Mouse (Mus musculus) limb, embryonic 12.5 days (tissue): ENCODE results near the gene Tgif1. TPM values are rescaled to one million over a fixed set of nuclear protein-coding genes. Genes with fewer than 3 reads are reported as not detected.

Source experiments
- ATAC-seq: fragments of 200-750 bp; cut with Nextera tagmentation; 2 replicates; pipeline ENCODE4 v1.8.0; 2017; ENCODE audit warnings: low read depth, moderate TSS enrichment; ENCODE audit not compliant: insufficient number of reproducible peaks, insufficient read depth, low FRiP score, low TSS enrichment
- H3K27ac ChIP-seq: fragments of 300-500 bp; sonication (generic); 2 replicates; pipeline ENCODE4 v1.5.1; 2016; ENCODE audit warnings: mild to moderate bottlenecking, moderate library complexity
- H3K27me3 ChIP-seq: fragments of 300-500 bp; sonication (generic); 2 replicates; pipeline ENCODE4 v1.6.1; 2016; ENCODE audit warnings: mild to moderate bottlenecking, moderate library complexity
- H3K36me3 ChIP-seq: fragments of 300-500 bp; sonication (generic); 2 replicates; pipeline ENCODE4 v1.6.1; 2016; ENCODE audit warnings: mild to moderate bottlenecking, moderate library complexity
- H3K4me1 ChIP-seq: fragments of 300-500 bp; sonication (generic); replicated peaks from 2 replicates; pipeline ENCODE4 v1.6.1; 2016
- H3K4me2 ChIP-seq: fragments of 300-500 bp; sonication (generic); 2 replicates; pipeline ENCODE4 v1.6.1; 2016; ENCODE audit warnings: mild to moderate bottlenecking, moderate library complexity
- H3K4me3 ChIP-seq: fragments of 300-500 bp; sonication (generic); replicated peaks from 2 replicates; pipeline ENCODE4 v1.5.1; 2016; ENCODE audit warnings: mild to moderate bottlenecking
- H3K9ac ChIP-seq: fragments of 300-500 bp; sonication (generic); replicated peaks from 2 replicates; pipeline ENCODE4 v1.6.1; 2016; ENCODE audit warnings: mild to moderate bottlenecking, moderate library complexity
- H3K9me3 ChIP-seq: fragments of 300-500 bp; sonication (generic); 2 replicates; pipeline ENCODE4 v1.6.1; 2016; ENCODE audit warnings: mild to moderate bottlenecking, moderate library complexity
- WGBS: fragments of 180-500 bp; shearing (Covaris S2); methylation state at CpG from one replicate; pipeline ENCODE4 v1.1.7; 2016; 5-methylcytosine and 5-hydroxymethylcytosine counted together
- polyA plus RNA-seq: library from polyadenylated mRNA; unstranded; fragments of >200 nt; fragmentation: Nextera tagmentation; extraction: Ambion mirVana; gene quantifications from 2 replicates; pipeline ENCODE4 v1.2.1, GENCODE M21; 2016

Tgif1 gene
- polyA plus RNA-seq, 1 experiment from 2014 or later: 130 TPM

DNA sequence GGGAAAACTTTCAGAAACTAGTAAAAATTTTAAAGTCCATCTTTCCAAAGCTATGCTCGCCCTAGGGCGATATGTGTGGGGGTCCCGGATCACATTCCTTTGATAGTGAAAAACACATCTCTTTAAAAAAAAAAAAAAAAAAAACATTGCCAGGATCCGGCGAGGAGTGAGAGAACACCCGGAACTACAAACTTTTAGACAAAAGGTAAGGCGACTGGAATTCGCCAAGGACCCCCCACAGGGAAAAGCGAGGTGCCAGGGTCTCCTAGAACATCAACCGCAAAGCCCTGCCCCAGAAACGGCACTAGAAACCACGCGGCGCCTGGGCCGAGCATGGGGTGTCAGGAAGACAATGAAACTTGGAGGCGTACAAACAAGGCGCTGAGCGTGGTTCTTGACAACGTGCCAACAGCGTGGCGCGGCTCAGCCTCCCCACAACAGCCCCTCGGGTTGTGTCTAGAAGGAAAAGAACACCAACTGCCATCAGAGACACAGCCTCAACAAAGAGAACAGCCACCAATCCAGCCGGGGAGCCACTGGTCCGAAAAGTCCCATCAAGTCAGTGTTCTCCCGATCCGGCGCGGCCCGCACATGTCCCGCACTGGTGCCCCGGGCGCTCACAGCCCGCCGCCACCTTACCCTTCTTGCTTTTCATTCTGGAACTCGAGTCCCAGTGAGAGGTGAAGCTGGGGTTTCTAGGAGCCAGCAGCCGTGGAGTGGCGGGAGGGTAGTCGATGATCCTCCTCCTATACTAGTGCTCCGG, 2.9 kb downstream of the Tgif1 start:
- Histone ChIP-seq H3K4me3 (peak overlapping the region; percentile 73), H3K9ac (peak overlapping the region; percentile 89), H3K36me3 (peaks cover 9% of the 10 kb centered on the region), H3K9me3 (no peaks in the 10 kb centered on the region), H3K27me3 (no peaks in the 10 kb centered on the region), H3K27ac (peak overlapping the region; percentile 99), H3K4me2 (peak overlapping the region; percentile 97), H3K4me1 (peaks cover 26% of the 10 kb centered on the region)
- peak; percentile 5; the same call in 1 of the 2 replicates for ATAC-seq
- WGBS: under 1% methylated on average over 40 of the region's 40 CpGs

DNA sequence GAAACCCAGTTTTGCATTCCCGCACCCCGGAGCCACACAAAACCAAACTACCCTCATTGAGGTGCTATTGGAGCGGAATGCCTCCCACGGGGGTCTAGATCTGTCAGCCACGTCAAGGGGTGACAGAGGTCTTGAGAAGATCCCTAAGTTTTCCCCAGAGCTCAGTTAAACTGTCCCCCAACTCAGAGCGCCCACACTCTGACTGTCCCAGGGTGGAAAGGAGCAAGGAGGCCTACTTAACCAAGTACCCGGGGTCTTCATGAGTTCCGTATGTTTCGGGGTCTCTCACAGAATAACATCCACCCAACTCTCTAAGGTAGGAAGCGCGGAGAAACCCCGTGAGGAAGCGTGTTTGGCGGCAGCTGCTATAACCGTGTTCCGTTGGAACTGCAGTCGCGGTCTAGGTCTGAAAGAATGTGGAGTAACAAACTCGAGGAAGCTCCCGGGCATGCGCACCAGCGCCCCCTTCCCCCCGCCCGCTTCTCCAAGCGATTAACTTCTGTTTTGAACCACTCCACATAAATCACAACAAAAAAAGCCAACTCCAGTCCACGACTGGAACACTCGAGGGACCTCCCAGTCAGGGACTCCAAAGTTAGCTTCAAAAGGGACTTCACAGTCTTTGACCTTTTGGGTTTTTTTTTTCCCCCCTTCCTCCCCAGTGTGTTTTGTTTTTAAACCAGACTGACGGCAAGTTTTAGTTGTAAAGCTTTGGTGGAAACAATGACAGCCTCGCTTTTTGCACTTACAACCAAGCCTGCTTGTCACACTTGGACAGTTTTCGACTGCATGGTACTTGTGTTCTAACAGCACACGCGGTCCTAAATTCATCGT, 3.7 kb downstream of the Tgif1 start:
- Histone ChIP-seq H3K4me2 (peak overlapping the region; percentile 97), H3K9ac (peak overlapping the region; percentile 89), H3K36me3 (peaks cover 17% of the 10 kb centered on the region), H3K27me3 (no peaks in the 10 kb centered on the region), H3K27ac (peak overlapping the region; percentile 99), H3K4me3 (peak overlapping the region; percentile 73), H3K9me3 (no peaks in the 10 kb centered on the region), H3K4me1 (peaks cover 32% of the 10 kb centered on the region)
- under 1% methylated on average over 33 of the region's 33 CpGs for WGBS
- ATAC-seq: no peak

DNA sequence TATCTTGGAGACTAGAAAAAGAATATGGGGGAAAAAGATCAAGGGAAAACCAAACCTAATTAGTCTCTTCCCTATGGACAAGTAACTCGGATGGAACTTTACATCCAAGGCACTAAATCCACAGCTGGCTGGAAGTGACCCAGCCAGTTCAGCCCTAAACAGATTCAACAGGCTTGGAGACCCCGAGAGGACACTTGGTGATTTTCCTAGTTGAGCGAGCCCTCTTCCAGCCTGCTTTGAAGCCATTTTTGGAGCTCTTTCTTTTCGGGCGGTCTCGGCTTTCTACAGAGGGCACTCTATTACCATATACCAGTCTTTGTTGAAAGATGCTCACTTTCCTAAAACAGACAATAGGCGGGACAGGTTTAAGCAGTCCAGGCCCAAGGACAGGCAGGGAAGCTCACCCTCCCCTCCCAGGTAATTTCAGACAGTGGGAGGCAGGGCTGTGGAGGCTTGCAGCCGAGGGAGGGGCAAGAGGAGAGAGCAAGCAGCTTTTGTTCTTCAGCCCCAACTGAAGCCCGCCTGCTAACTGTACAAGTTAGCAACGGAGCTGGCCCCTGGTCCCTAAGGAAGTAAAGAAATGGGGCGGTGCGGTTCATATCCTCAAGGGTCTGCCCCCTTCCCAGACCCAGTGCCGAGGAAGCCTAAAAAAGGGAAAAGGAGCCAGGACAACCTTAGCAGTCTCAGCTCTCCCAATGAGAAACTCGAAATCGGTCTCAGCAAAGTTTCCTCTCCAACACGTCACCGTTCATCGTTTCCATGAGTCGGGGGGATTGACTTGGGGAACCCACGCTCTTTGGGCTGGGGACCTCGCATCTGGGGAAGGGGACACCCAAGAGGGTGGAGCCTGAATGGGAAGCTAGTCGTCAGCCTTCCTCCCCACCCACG, 4.6 kb downstream of the Tgif1 start:
- Histone ChIP-seq H3K36me3 (peaks cover 26% of the 10 kb centered on the region), H3K4me2 (peak overlapping the region; percentile 97), H3K4me1 (peaks cover 26% of the 10 kb centered on the region), H3K4me3 (peak overlapping the region; percentile 73), H3K27ac (peak overlapping the region; percentile 99), H3K9me3 (no peaks in the 10 kb centered on the region), H3K9ac (peak overlapping the region; percentile 89), H3K27me3 (no peaks in the 10 kb centered on the region)
- ATAC-seq: peak; percentile 14
- under 1% methylated on average over 23 of the region's 23 CpGs for WGBS

DNA sequence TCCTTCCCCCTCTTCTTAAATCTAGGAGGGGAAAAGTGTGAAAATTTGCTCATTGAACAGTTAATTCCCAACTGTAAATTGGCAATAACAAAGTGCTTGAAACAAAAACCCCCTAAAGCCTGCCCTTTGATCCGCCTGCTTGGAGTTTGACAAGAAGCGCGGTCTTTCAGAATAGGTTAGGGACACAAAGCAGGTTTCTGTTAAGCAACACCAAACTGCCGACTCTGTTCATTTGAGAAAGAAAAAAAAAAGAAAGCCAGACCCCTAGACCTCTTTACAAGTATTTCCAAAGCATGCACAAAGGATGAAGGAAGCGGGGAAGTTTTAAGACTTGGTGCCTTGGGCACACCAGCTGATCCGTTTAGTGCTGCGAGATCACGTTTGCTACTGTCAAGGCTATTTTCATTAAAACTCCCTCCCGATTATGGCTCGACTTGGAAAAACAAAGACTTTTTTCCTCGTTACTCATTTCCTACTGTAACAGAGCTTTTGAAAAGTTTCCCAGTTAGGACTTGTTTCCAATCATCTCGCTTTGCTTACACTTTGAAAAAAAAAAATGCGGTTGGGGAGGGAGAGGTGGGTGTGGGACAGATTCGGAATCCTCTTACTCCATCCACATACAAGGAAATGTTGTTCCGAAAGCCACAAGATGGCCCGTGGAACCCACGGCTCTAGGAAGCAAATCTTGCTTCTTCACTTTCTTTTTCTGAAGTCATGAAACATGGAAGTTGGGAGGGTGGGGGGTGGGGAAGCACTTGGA, 5.4 kb downstream of the Tgif1 start:
- under 1% methylated on average over 17 of the region's 17 CpGs for WGBS
- H3K4me1 ChIP-seq: peaks cover 25% of the 10 kb centered on the region

DNA sequence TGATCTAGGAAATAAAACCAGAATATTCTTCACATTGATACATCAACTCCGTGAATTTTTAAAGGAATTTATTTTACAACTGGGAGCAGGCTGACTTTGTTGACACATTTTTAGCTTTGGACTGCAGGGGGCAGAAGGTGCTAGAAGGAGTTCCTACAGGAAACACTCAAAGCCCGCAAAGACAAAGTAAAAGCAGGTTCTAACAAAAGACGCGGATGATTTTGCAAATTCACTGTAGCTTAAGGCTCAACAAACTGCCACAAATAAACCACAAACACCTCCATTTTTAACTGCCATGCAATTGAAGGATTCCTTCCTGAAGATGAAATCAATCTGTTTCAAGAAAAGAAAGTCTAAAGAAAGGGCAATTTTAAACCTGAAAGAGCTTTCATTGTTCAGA, 6.3 kb downstream of the Tgif1 start:
- no peaks in the 10 kb centered on the region for H3K9me3 ChIP-seq
- H3K4me1 ChIP-seq: peaks cover 25% of the 10 kb centered on the region
- WGBS: under 1% methylated on average over 4 of the region's 4 CpGs
- H3K9ac ChIP-seq: no peak overlapping the region; the same call in 1 of the 2 replicates
- peak overlapping the region; percentile 97 for H3K4me2 ChIP-seq
- H3K36me3 ChIP-seq: peaks cover 41% of the 10 kb centered on the region
- H3K4me3 ChIP-seq: peak overlapping the region; percentile 29
- H3K27ac ChIP-seq: 0 out of 2 replicates have a peak overlapping the region, but pooled peaks have one; percentile 42
- no peak for ATAC-seq
- H3K27me3 ChIP-seq: no peaks in the 10 kb centered on the region

More for the DNA sequence above, 5.4 kb downstream of the Tgif1 start:
- H3K36me3 ChIP-seq: peaks cover 34% of the 10 kb centered on the region
- H3K27ac ChIP-seq: peak overlapping the region; percentile 99
- ATAC-seq: no peak
- H3K9ac ChIP-seq: peak overlapping the region; percentile 89
- H3K9me3 ChIP-seq: no peaks in the 10 kb centered on the region
- H3K27me3 ChIP-seq: no peaks in the 10 kb centered on the region
- H3K4me2 ChIP-seq: peak overlapping the region; percentile 97
- H3K4me3 ChIP-seq: peak overlapping the region; percentile 73

DNA sequence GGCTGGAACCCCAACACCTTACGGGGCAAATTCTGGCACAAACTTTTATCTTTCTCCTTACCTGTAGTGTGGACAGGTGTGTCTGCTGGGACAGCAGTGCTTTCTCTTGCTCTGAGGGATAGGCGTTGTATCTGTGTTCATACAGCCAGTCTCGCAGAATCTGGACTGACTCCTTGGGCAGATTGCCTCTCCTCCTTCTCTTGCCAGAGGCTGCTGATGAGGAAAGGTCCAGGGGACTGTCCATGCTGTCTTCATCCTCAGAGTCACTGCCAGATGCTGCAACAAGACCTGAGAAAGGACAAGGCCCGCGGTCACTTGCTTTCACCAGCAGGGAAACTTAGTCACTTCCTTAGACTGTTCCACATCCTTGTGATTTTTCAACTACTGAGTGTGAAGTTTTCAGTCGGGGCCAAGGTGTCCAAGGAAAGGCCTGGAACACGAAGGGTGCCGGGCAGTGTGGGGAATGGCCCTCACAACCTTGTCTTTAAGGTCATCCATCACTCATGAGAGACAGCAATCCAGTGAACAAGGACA, 7.2 kb downstream of the Tgif1 start:
- peaks cover 49% of the 10 kb centered on the region for H3K36me3 ChIP-seq
- H3K27ac ChIP-seq: no peak overlapping the region
- H3K9ac ChIP-seq: peak overlapping the region; percentile 35; the same call in 1 of the 2 replicates
- WGBS: 66% methylated on average over 8 of the region's 8 CpGs
- no peaks in the 10 kb centered on the region for H3K27me3 ChIP-seq
- H3K4me1 ChIP-seq: peaks cover 25% of the 10 kb centered on the region
- H3K4me3 ChIP-seq: no peak overlapping the region
- peak overlapping the region; percentile 97 for H3K4me2 ChIP-seq
- ATAC-seq: no peak
- no peaks in the 10 kb centered on the region for H3K9me3 ChIP-seq

DNA sequence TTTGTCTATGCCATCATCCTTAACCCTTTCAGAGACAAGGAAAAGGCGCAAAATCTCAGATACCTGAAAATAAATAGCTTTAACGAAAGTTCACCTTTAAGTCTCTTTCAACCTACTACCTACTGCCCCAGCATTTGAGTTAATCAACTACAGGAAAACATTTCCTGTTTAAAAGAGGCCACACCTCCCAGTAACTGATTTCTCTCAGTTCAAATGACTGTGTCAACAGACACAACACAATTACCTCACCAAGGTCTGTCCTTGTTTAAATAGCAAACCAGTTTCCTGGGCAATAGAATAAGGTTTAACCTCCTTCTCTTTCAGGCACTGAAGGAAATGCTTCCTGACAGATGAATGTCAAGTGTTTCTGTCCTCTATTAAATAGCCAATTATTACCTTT, 7.8 kb downstream of the Tgif1 start:
- H3K27ac ChIP-seq: no peak overlapping the region
- no peaks in the 10 kb centered on the region for H3K27me3 ChIP-seq
- no peak overlapping the region for H3K4me2 ChIP-seq
- H3K9me3 ChIP-seq: no peaks in the 10 kb centered on the region
- H3K9ac ChIP-seq: no peak overlapping the region
- H3K4me3 ChIP-seq: no peak overlapping the region
- H3K4me1 ChIP-seq: peaks cover 25% of the 10 kb centered on the region
- WGBS: 74% methylated on average over 2 of the region's 2 CpGs
- peaks cover 53% of the 10 kb centered on the region for H3K36me3 ChIP-seq
- ATAC-seq: no peak

DNA sequence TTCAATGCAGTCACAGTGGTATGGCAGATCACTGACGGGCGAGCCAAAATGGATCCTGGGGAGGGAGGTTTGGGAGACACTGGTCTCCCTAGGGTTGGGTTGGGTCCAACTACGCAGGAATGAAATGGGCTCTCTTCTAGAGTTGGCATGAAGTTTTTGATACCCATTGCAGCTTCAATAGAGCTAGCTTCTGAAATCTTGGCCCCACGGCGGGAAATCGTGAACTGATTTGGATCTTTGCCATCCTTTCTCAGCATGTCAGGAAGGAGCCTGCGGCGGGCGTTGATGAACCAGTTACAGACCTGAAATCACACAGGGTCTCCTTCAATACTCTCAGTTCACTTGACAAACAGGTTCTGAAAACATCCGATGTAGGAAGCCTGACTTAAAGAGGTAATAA, 8.4 kb downstream of the Tgif1 start:
- Histone ChIP-seq H3K9me3 (no peaks in the 10 kb centered on the region), H3K4me1 (peaks cover 25% of the 10 kb centered on the region), H3K36me3 (peaks cover 59% of the 10 kb centered on the region), H3K4me2 (no peak overlapping the region), H3K27me3 (no peaks in the 10 kb centered on the region), H3K4me3 (no peak overlapping the region), H3K27ac (no peak overlapping the region), H3K9ac (no peak overlapping the region)
- WGBS: 80% methylated on average over 10 of the region's 10 CpGs
- ATAC-seq: no peak

DNA sequence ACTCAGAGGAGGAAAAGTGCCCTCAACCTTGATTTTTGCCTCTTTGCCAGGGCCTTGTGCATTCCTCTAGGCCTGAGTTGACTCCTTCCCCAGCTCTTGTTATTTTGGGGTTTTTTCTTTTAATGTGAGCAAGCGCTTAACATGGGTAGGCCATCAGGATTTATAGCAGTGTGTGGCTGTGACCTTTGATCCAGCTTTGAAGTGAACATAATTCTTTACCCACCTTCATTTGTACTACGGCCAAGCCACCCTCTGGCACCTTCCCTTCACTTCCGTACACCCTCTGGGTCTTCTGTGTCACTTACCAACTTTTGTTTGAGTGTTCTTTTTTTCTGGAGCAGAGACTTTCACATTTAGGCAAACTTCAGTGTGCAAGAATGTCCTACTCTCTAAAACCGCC, 10.1 kb downstream of the Tgif1 start:
- ATAC-seq: no peak
- Histone ChIP-seq H3K27me3 (no peaks in the 10 kb centered on the region), H3K9me3 (no peaks in the 10 kb centered on the region), H3K27ac (no peak overlapping the region), H3K4me2 (no peak overlapping the region), H3K9ac (no peak overlapping the region), H3K36me3 (peaks cover 75% of the 10 kb centered on the region), H3K4me1 (peaks cover 31% of the 10 kb centered on the region), H3K4me3 (no peak overlapping the region)
- 45% methylated on average over 4 of the region's 4 CpGs for WGBS

DNA sequence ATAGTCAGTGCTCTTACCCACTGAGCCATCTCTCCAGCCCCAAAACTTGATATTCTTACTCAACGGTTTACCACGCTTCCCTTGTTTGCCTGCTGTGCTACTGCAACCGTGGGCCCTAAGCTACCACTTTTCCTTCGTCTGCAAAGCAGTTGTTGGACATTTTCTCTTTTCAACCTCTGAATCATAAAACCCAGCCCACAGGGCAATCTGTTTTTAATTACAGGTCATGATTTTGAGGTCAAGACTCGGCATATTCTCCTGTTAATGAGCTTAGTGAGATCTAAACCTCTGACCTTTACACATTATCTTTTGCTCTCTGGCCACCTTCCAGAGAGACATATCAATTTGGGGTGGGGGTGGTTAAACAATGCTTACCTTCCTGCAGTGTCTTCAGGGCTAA, 14.8 kb downstream of the Tgif1 start:
- no peak overlapping the region for H3K27ac ChIP-seq
- H3K36me3 ChIP-seq: peaks cover 56% of the 10 kb centered on the region
- H3K9ac ChIP-seq: no peak overlapping the region
- H3K27me3 ChIP-seq: peaks cover 14% of the 10 kb centered on the region
- ATAC-seq: no peak
- H3K4me3 ChIP-seq: no peak overlapping the region
- 19% methylated on average over 5 of the region's 5 CpGs for WGBS
- no peaks in the 10 kb centered on the region for H3K9me3 ChIP-seq
- no peak overlapping the region for H3K4me2 ChIP-seq
- peaks cover 22% of the 10 kb centered on the region for H3K4me1 ChIP-seq
